Comparison of ENCODE assay signal across 40 mouse cellular contexts in the genomic region with DNA sequence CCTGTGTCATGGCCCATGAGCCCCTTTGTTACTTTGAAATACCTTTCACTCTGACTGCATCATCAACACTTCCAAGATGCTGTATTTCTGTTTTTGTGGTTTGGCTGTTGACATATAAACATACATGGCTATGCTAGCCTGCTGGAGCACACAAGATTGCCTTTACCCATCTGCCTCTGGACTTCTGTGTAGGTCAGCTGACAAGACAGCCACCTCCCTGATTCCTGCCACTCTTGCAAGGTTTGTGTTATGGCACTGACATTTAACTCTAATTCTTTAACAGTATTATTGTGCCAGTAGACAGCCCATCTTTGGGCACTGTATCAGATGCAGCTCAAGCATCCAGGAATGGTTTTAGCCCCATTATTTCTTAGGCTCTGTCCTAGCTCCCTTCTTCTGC. TPM values are rescaled to one million over a fixed set of nuclear protein-coding genes. Genes with fewer than 3 reads are reported as not detected.
DNase-seq lines count a peak whose midpoint lies in the region; ATAC-seq and TF ChIP-seq lines count a peak whose summit lies in the region.
"Had no signal": no experiment of that assay in that cellular context is flagged by ENCODE, and none has a peak within 500 bp of the region (broad histone marks: within the 10 kb centered on the region; RNA-seq: fewer than 3 reads in every experiment).

No protein-coding gene starts in this region.

- peaks cover 73% of the 10 kb centered on the region for H3K36me3 ChIP-seq in erythroblast, embryonic 14.5 days (ENCODE audit: control insufficient read depth)
- H3K36me3 ChIP-seq in liver, embryonic 13.5 days = peaks cover 41% of the 10 kb centered on the region
- no peaks in the 10 kb centered on the region for H3K36me3 ChIP-seq in intestine, embryonic 15.5 days
- H3K36me3 ChIP-seq in intestine, postnatal 0 days (ENCODE audit: control insufficient read depth, insufficient read depth) = peaks cover 10% of the 10 kb centered on the region

- DNase-seq in liver, embryonic 13.5 days = no peak
- no peak for DNase-seq in gastrocnemius, postnatal 25 days
- DNase-seq: adrenal gland, postnatal 25 days; cerebellum, adult 8-10 months; cerebellum, postnatal 25 days; heart, postnatal 4 days; kidney, adult 11 months; kidney, postnatal 36 days; lung, adult 2 months; lung, postnatal 14 days; right cerebral cortex, adult 18-20 months; thymus, postnatal 14 days had no signal

- peaks cover 3% of the 10 kb centered on the region for H3K4me1 ChIP-seq in bone marrow, adult 2 months (ENCODE audit: control insufficient read depth, insufficient read depth, low read length)
- peaks cover 46% of the 10 kb centered on the region for H3K4me1 ChIP-seq in erythroblast, embryonic 14.5 days (ENCODE audit: control insufficient read depth)
- peaks cover 51% of the 10 kb centered on the region for H3K4me1 ChIP-seq in liver, embryonic 13.5 days (replicated peaks)
- no peaks in the 10 kb centered on the region for H3K4me1 ChIP-seq in intestine, embryonic 15.5 days (replicated peaks)
- no peaks in the 10 kb centered on the region for H3K4me1 ChIP-seq in intestine, postnatal 0 days (replicated peaks; ENCODE audit: control insufficient read depth, insufficient read depth, low read length)
- H3K4me1 ChIP-seq: heart, embryonic 12.5 days; hindbrain, embryonic 13.5 days; limb, embryonic 13.5 days; neural tube, embryonic 12.5 days had no signal

- peak overlapping the region; percentile 50; the same call in 1 of the 2 replicates for H3K27ac ChIP-seq in bone marrow, adult 2 months (ENCODE audit: control insufficient read depth, insufficient read depth, low read depth, low read length, poor library complexity)
- peak overlapping the region; percentile 95 for H3K27ac ChIP-seq in liver, embryonic 13.5 days
- no peak overlapping the region for H3K27ac ChIP-seq in intestine, embryonic 15.5 days
- H3K27ac ChIP-seq in intestine, postnatal 0 days (ENCODE audit: low read depth, low read length) = no peak overlapping the region
- H3K27ac ChIP-seq: hindbrain, embryonic 13.5 days; layer of hippocampus, adult 2 months; left cerebral cortex, adult 2 months; limb, embryonic 13.5 days; neural tube, embryonic 12.5 days had no signal

- H3K4me2 ChIP-seq in liver, embryonic 13.5 days = peak overlapping the region; percentile 56
- no peak overlapping the region for H3K4me2 ChIP-seq in intestine, embryonic 15.5 days (replicated peaks)
- no peak overlapping the region for H3K4me2 ChIP-seq in intestine, postnatal 0 days (replicated peaks; ENCODE audit: low read depth)
- H3K4me2 ChIP-seq: heart, embryonic 12.5 days; hindbrain, embryonic 13.5 days; limb, embryonic 13.5 days; midbrain, embryonic 11.5 days; neural tube, embryonic 12.5 days had no signal

- H3K27me3 ChIP-seq in erythroblast, embryonic 14.5 days (ENCODE audit: control insufficient read depth) = no peaks in the 10 kb centered on the region
- no peaks in the 10 kb centered on the region for H3K27me3 ChIP-seq in liver, embryonic 13.5 days
- H3K27me3 ChIP-seq in intestine, embryonic 15.5 days (replicated peaks) = no peaks in the 10 kb centered on the region
- no peaks in the 10 kb centered on the region for H3K27me3 ChIP-seq in intestine, postnatal 0 days (replicated peaks; ENCODE audit: control insufficient read depth, insufficient read depth, low read length)
- H3K27me3 ChIP-seq: heart, embryonic 12.5 days; hindbrain, embryonic 13.5 days; limb, embryonic 13.5 days; neural tube, embryonic 12.5 days had no signal

- no peak overlapping the region for H3K4me3 ChIP-seq in bone marrow, adult 2 months (replicated peaks; ENCODE audit: control insufficient read depth, low read depth, low read length)
- peak overlapping the region; percentile 40 for H3K4me3 ChIP-seq in erythroblast, embryonic 14.5 days (replicated peaks)
- H3K4me3 ChIP-seq in liver, embryonic 13.5 days (replicated peaks) = peak overlapping the region; percentile 18
- no peak overlapping the region for H3K4me3 ChIP-seq in intestine, embryonic 15.5 days (replicated peaks)
- H3K4me3 ChIP-seq in intestine, postnatal 0 days (ENCODE audit: low read depth, low read length) = no peak overlapping the region
- H3K4me3 ChIP-seq: heart, embryonic 12.5 days; hindbrain, embryonic 13.5 days; layer of hippocampus, adult 2 months; left cerebral cortex, adult 2 months; limb, embryonic 13.5 days; neural tube, embryonic 12.5 days had no signal

- peaks cover 4% of the 10 kb centered on the region for H3K9me3 ChIP-seq in erythroblast, embryonic 14.5 days (ENCODE audit: control insufficient read depth, low read length)
- H3K9me3 ChIP-seq in liver, embryonic 13.5 days (replicated peaks) = no peaks in the 10 kb centered on the region
- no peaks in the 10 kb centered on the region for H3K9me3 ChIP-seq in intestine, embryonic 15.5 days
- H3K9me3 ChIP-seq in intestine, postnatal 0 days (ENCODE audit: control insufficient read depth) = no peaks in the 10 kb centered on the region
- H3K9me3 ChIP-seq: heart, embryonic 12.5 days; hindbrain, embryonic 13.5 days; limb, embryonic 13.5 days; neural tube, embryonic 12.5 days had no signal

- peak overlapping the region; percentile 56 for H3K9ac ChIP-seq in liver, embryonic 13.5 days
- no peak overlapping the region for H3K9ac ChIP-seq in intestine, embryonic 15.5 days
- H3K9ac ChIP-seq in intestine, postnatal 0 days (ENCODE audit: low read depth, low read length) = no peak overlapping the region
- H3K9ac ChIP-seq: heart, embryonic 12.5 days; hindbrain, embryonic 13.5 days; limb, embryonic 13.5 days; neural tube, embryonic 12.5 days had no signal

- no peak for TF ChIP-seq POLR2A in bone marrow, adult 2 months (IDR thresholded peaks at IDR 0.05; ENCODE audit: borderline replicate concordance, control insufficient read depth, low read depth, low read length)

- ATAC-seq in liver, embryonic 13.5 days (ENCODE audit: low read depth) = no peak
- peak; percentile 27; the same call in 1 of the 2 replicates for ATAC-seq in megakaryocyte progenitor cell, adult 5-6 weeks (replicated peaks; ENCODE audit: poor library complexity)
- ATAC-seq in intestine, embryonic 15.5 days = no peak
- no peak for ATAC-seq in intestine, postnatal 0 days
- ATAC-seq: CD4-positive, CD25-positive, alpha-beta regulatory T cell, adult 4 months; forebrain, embryonic 16.5 days; midbrain, embryonic 16.5 days had no signal

- no peak for TF ChIP-seq CTCF in bone marrow, adult 2 months (IDR thresholded peaks at IDR 0.05; ENCODE audit: control insufficient read depth, insufficient read depth, low read length)
- no peak for TF ChIP-seq CTCF in intestine, postnatal 0 days (IDR thresholded peaks at IDR 0.05; ENCODE audit: low read depth)

RNA-seq across cellular contexts. Expression of gene Dtwd1, which starts 14.4 kb away (rescaled TPM):
- polyA plus RNA-seq in bone marrow, adult 2 months (2011; ENCODE audit: insufficient read depth, insufficient read length, low replicate concordance, missing spikeins) = 11.7 and 12.1 TPM in 2 replicates
- polyA plus RNA-seq in erythroblast, embryonic 14.5 days (2012) = 0.08 TPM in 1 of 2 replicates, not detected in the other
- polyA plus RNA-seq in liver, embryonic 13.5 days (2015; fragmentation: Nextera tagmentation; extraction: Ambion mirVana) = 28.5 and 30.0 TPM in 2 replicates
- total RNA-seq in megakaryocyte progenitor cell, adult 5-6 weeks (2015) = 22.4 and 28.3 TPM in 2 replicates
- total RNA-seq in megakaryocyte progenitor cell, adult 5-6 weeks (2017) = 21.7 and 24.3 TPM in 2 replicates
- polyA plus RNA-seq in intestine, embryonic 15.5 days (2015; fragmentation: Nextera tagmentation; extraction: Ambion mirVana) = 26.7 and 27.0 TPM in 2 replicates
- 1 to 10 TPM; 3.8 to 4.8 TPM for total RNA-seq in gastrocnemius, postnatal 25 days (2021)
- polyA plus RNA-seq in intestine, postnatal 0 days (2015; fragmentation: Nextera tagmentation; extraction: Ambion mirVana) = 11.0 and 12.5 TPM in 2 replicates

RNA-seq across cellular contexts. Expression of gene Fam227b, which starts 14.5 kb away (rescaled TPM):
- polyA plus RNA-seq in bone marrow, adult 2 months (2011; ENCODE audit: insufficient read depth, insufficient read length, low replicate concordance, missing spikeins) = not detected in 2 replicates
- polyA plus RNA-seq in erythroblast, embryonic 14.5 days (2012) = not detected in 2 replicates
- not detected in 2 replicates for polyA plus RNA-seq in liver, embryonic 13.5 days (2015; fragmentation: Nextera tagmentation; extraction: Ambion mirVana)
- total RNA-seq in megakaryocyte progenitor cell, adult 5-6 weeks (2015) = not detected in 2 replicates
- not detected in 2 replicates for total RNA-seq in megakaryocyte progenitor cell, adult 5-6 weeks (2017)
- polyA plus RNA-seq in intestine, embryonic 15.5 days (2015; fragmentation: Nextera tagmentation; extraction: Ambion mirVana) = not detected in 2 replicates
- not detected for total RNA-seq in gastrocnemius, postnatal 25 days (2021)
- not detected in 2 replicates for polyA plus RNA-seq in intestine, postnatal 0 days (2015; fragmentation: Nextera tagmentation; extraction: Ambion mirVana)
- total RNA-seq: adrenal gland, adult 18-20 months; adrenal gland, postnatal 25 days; heart, postnatal 4 days; layer of hippocampus, adult 2 months; left cerebral cortex, adult 2 months had no signal
- polyA plus RNA-seq: brain, embryonic 14.5 days; CD4-positive, CD25-positive, alpha-beta regulatory T cell, adult 4 months; embryonic facial prominence, embryonic 11.5 days; forebrain, embryonic 11.5 days; forebrain, embryonic 16.5 days; heart, embryonic 12.5 days; heart, postnatal 0 days; hindbrain, embryonic 13.5 days; kidney, embryonic 16.5 days; limb, embryonic 13.5 days; lung, adult 2 months; midbrain, embryonic 11.5 days; midbrain, embryonic 16.5 days; neural tube, embryonic 12.5 days; stomach, embryonic 14.5 days had no signal

RNA-seq across cellular contexts. Expression of gene Gm17555, which starts 48.6 kb away (rescaled TPM):
- polyA plus RNA-seq in bone marrow, adult 2 months (2011; ENCODE audit: insufficient read depth, insufficient read length, low replicate concordance, missing spikeins) = not detected in 2 replicates
- not detected in 2 replicates for polyA plus RNA-seq in erythroblast, embryonic 14.5 days (2012)
- polyA plus RNA-seq in liver, embryonic 13.5 days (2015; fragmentation: Nextera tagmentation; extraction: Ambion mirVana) = not detected in 2 replicates
- 0.12 TPM in 1 of 2 replicates, not detected in the other for total RNA-seq in megakaryocyte progenitor cell, adult 5-6 weeks (2015)
- not detected in 2 replicates for total RNA-seq in megakaryocyte progenitor cell, adult 5-6 weeks (2017)
- not detected in 2 replicates for polyA plus RNA-seq in intestine, embryonic 15.5 days (2015; fragmentation: Nextera tagmentation; extraction: Ambion mirVana)
- total RNA-seq in gastrocnemius, postnatal 25 days (2021) = not detected
- polyA plus RNA-seq in intestine, postnatal 0 days (2015; fragmentation: Nextera tagmentation; extraction: Ambion mirVana) = not detected in 2 replicates
- total RNA-seq: adrenal gland, adult 18-20 months; adrenal gland, postnatal 25 days; gastrocnemius, adult 8-10 months; heart, postnatal 4 days; layer of hippocampus, adult 2 months; layer of hippocampus, postnatal 14 days; left cerebral cortex, adult 2 months; left cerebral cortex, postnatal 36 days had no signal
- polyA plus RNA-seq: brain, embryonic 14.5 days; CD4-positive, CD25-positive, alpha-beta regulatory T cell, adult 4 months; embryonic facial prominence, embryonic 11.5 days; forebrain, embryonic 11.5 days; gonadal fat pad, adult 2 months; heart, embryonic 12.5 days; heart, postnatal 0 days; hindbrain, embryonic 13.5 days; kidney, embryonic 16.5 days; limb, embryonic 13.5 days; lung, adult 2 months; midbrain, embryonic 11.5 days; midbrain, embryonic 16.5 days; neural tube, embryonic 12.5 days; stomach, embryonic 14.5 days; testis, adult 2 months; urinary bladder, adult 2 months had no signal

Comparison
In these comparisons a context has a peak if more than half of its experiments do, and no peak if none do; other contexts are left out.
1. H3K27ac ChIP-seq: peak in bone marrow, adult 2 months (single experiment) and liver, embryonic 13.5 days (single experiment); none in intestine, embryonic 15.5 days (single experiment) and intestine, postnatal 0 days (single experiment).
2. H3K4me3 ChIP-seq: peak in erythroblast, embryonic 14.5 days (single experiment) and liver, embryonic 13.5 days (single experiment); none in bone marrow, adult 2 months (single experiment), intestine, embryonic 15.5 days (single experiment) and intestine, postnatal 0 days (single experiment).
3. RNA of gene Dtwd1, which starts 14.4 kb away (polyA plus RNA-seq): 28.5 to 30.0 TPM in liver, embryonic 13.5 days, 26.7 to 27.0 TPM in intestine, embryonic 15.5 days, 11.0 to 12.5 TPM in intestine, postnatal 0 days and 11.7 to 12.1 TPM in bone marrow, adult 2 months; 0.08 TPM in erythroblast, embryonic 14.5 days; every median in the first group is over 10 times any median in the second.